9 mouse cellular contexts compared by ENCODE assay signal in genomic region chrX:158924490-158925398, GRCm38 (mm10).
DNase-seq lines count a peak whose midpoint lies in the region; ATAC-seq and TF ChIP-seq lines count a peak whose summit lies in the region.
"Had no signal": no experiment of that assay in that cellular context is flagged by ENCODE, and none has a peak within 500 bp of the region (broad histone marks: within the 10 kb centered on the region; RNA-seq: fewer than 3 reads in every experiment).

No protein-coding gene starts in this region.

- ATAC-seq in neural tube, embryonic 11.5 days (ENCODE audit: insufficient read depth, low FRiP score, low TSS enrichment), result peak; percentile 70
- peak; percentile 80 for ATAC-seq in hindbrain, embryonic 12.5 days (ENCODE audit: low FRiP score)
- no peak for ATAC-seq in stomach, postnatal 0 days (ENCODE audit: low FRiP score, low TSS enrichment)

- no peaks in the 10 kb centered on the region for H3K9me3 ChIP-seq in neural tube, embryonic 11.5 days (ENCODE audit: control insufficient read depth, low read length)
- no peaks in the 10 kb centered on the region for H3K9me3 ChIP-seq in hindbrain, embryonic 12.5 days (replicated peaks)
- no peaks in the 10 kb centered on the region for H3K9me3 ChIP-seq in stomach, postnatal 0 days (ENCODE audit: control insufficient read depth, low read length)
- H3K9me3 ChIP-seq: G1E had no signal

- intact Hi-C loops in gastrocnemius, adult 2 months (cut with DNase I), result loop anchor here (5.0 to 10.0 kb wide), 3 partner anchors 972 to 1440 kb away; no protein-coding TSS in a partner anchor

- TF ChIP-seq CTCF in gastrocnemius, adult 2 months (IDR thresholded peaks at IDR 0.05), result peak; percentile 63
- TF ChIP-seq CTCF in stomach, postnatal 0 days (IDR thresholded peaks at IDR 0.05; ENCODE audit: low read depth), result peak; percentile 72

- whole genome bisulfite sequencing in neural tube, embryonic 11.5 days, result 35% methylated on average over 6 of the region's 6 CpGs
- 32% methylated on average over 6 of the region's 6 CpGs for WGBS in hindbrain, embryonic 12.5 days
- whole genome bisulfite sequencing in stomach, postnatal 0 days, result 32% methylated on average over 6 of the region's 6 CpGs

- no peak for DNase-seq in gastrocnemius, adult 2 months
- DNase-seq in gastrocnemius, adult 8-10 months (ENCODE audit: low spot score in 2 of 2), result no peak
- peak; percentile 11 for DNase-seq in neural tube, embryonic 11.5 days (ENCODE audit: low spot score)
- DNase-seq in neural tube, embryonic 10.5 days (ENCODE audit: extremely low spot score, low spot score), result no peak
- DNase-seq in stomach, postnatal 0 days (ENCODE audit: low spot score), result no peak
- DNase-seq in adrenal gland, postnatal 14 days, result no peak
- DNase-seq in spleen, postnatal 36 days (ENCODE audit: low spot score in 2 of 2), result no peak

- H3K4me1 ChIP-seq in neural tube, embryonic 11.5 days (ENCODE audit: control insufficient read depth, insufficient read depth, low read length), result no peaks in the 10 kb centered on the region
- no peaks in the 10 kb centered on the region for H3K4me1 ChIP-seq in hindbrain, embryonic 12.5 days
- H3K4me1 ChIP-seq in stomach, postnatal 0 days (replicated peaks; ENCODE audit: control insufficient read depth, insufficient read depth), result no peaks in the 10 kb centered on the region

- H3K27ac ChIP-seq in gastrocnemius, adult 2 months, result no peak overlapping the region
- H3K27ac ChIP-seq in neural tube, embryonic 11.5 days (ENCODE audit: low read depth, low read length), result no peak overlapping the region
- H3K27ac ChIP-seq in hindbrain, embryonic 12.5 days, result peak overlapping the region; percentile 52; the same call in 1 of the 2 replicates
- no peak overlapping the region for H3K27ac ChIP-seq in stomach, postnatal 0 days (replicated peaks)

- H3K9ac ChIP-seq in neural tube, embryonic 11.5 days (ENCODE audit: low read length), result no peak overlapping the region
- peak overlapping the region; percentile 27; the same call in 1 of the 2 replicates for H3K9ac ChIP-seq in hindbrain, embryonic 12.5 days
- no peak overlapping the region for H3K9ac ChIP-seq in stomach, postnatal 0 days (ENCODE audit: low read length)

- TF ChIP-seq EP300 in stomach, postnatal 0 days (optimal IDR thresholded peaks at IDR 0.05), result no peak

- no peak overlapping the region for H3K4me3 ChIP-seq in gastrocnemius, adult 2 months
- H3K4me3 ChIP-seq in neural tube, embryonic 11.5 days (ENCODE audit: low read depth, low read length), result no peak overlapping the region
- H3K4me3 ChIP-seq in hindbrain, embryonic 12.5 days, result peak overlapping the region; percentile 13; the same call in 1 of the 2 replicates
- H3K4me3 ChIP-seq in stomach, postnatal 0 days (ENCODE audit: low read depth, low read length), result no peak overlapping the region

- peak overlapping the region; percentile 32 for H3K4me2 ChIP-seq in neural tube, embryonic 11.5 days (ENCODE audit: low read depth)
- peak overlapping the region; percentile 48 for H3K4me2 ChIP-seq in hindbrain, embryonic 12.5 days (replicated peaks)
- H3K4me2 ChIP-seq in stomach, postnatal 0 days (replicated peaks; ENCODE audit: low read depth), result no peak overlapping the region

- no peaks in the 10 kb centered on the region for H3K36me3 ChIP-seq in neural tube, embryonic 11.5 days (ENCODE audit: control insufficient read depth, insufficient read depth, low read length)
- H3K36me3 ChIP-seq in hindbrain, embryonic 12.5 days, result no peaks in the 10 kb centered on the region
- no peaks in the 10 kb centered on the region for H3K36me3 ChIP-seq in stomach, postnatal 0 days (ENCODE audit: control insufficient read depth, insufficient read depth, low read length)
- H3K36me3 ChIP-seq: G1E had no signal

- H3K27me3 ChIP-seq in neural tube, embryonic 11.5 days (ENCODE audit: control insufficient read depth, insufficient read depth, low read length), result no peaks in the 10 kb centered on the region
- no peaks in the 10 kb centered on the region for H3K27me3 ChIP-seq in hindbrain, embryonic 12.5 days
- no peaks in the 10 kb centered on the region for H3K27me3 ChIP-seq in stomach, postnatal 0 days (ENCODE audit: control insufficient read depth, insufficient read depth, low read length)
